Mouse (Mus musculus): ENCODE measurements around the gene Camta1. TPM values are rescaled to one million over a fixed set of nuclear protein-coding genes. Genes with fewer than 3 reads are reported as not detected.
A peak's percentile ranks its signal among the peaks of the same experiment; 100 is the strongest.
"Not testable (repeated sequence)": the region's sequence is repeated elsewhere in the genome, so short reads cannot be mapped to it uniquely, and the experiment has no call there.

The Camta1 gene
- polyA plus RNA-seq, 1 experiment: 13.4 TPM

- H3K27me3 ChIP-seq (replicated peaks): peaks cover 4% of the 10 kb centered on the region
- H3K4me1 ChIP-seq: peaks cover 21% of the 10 kb centered on the region
- no peak overlapping the region for H3K4me3 ChIP-seq (replicated peaks)
- no peaks in the 10 kb centered on the region for H3K36me3 ChIP-seq (replicated peaks; ENCODE audit: low read length)
- TF ChIP-seq FLI1 (IDR thresholded peaks at IDR 0.05; ENCODE audit: low read length) (no peak), GATA1 (IDR thresholded peaks at IDR 0.05; ENCODE audit: borderline replicate concordance, low read length) (no peak)
- peaks cover 3% of the 10 kb centered on the region; the same call in 1 of the 2 replicates for H3K9me3 ChIP-seq
These were observed 940.5 kb downstream of the Camta1 start for GRCm38 (mm10) chr4:150921206-150921605.

- TF ChIP-seq GATA1 (IDR thresholded peaks at IDR 0.05; ENCODE audit: borderline replicate concordance, low read length) (no peak), FLI1 (IDR thresholded peaks at IDR 0.05; ENCODE audit: low read length) (no peak)
- Histone ChIP-seq H3K36me3 (replicated peaks; ENCODE audit: low read length) (no peaks in the 10 kb centered on the region), H3K4me1 (peaks cover 29% of the 10 kb centered on the region), H3K4me3 (replicated peaks) (no peak overlapping the region), H3K9me3 (peaks cover 3% of the 10 kb centered on the region; the same call in 1 of the 2 replicates), H3K27me3 (replicated peaks) (peaks cover 2% of the 10 kb centered on the region)
These were observed 944.2 kb downstream of the Camta1 start for GRCm38 (mm10) chr4:150917336-150918027.

- H3K4me1 ChIP-seq: peaks cover 43% of the 10 kb centered on the region
- no peaks in the 10 kb centered on the region for H3K27me3 ChIP-seq (replicated peaks)
- TF ChIP-seq FLI1 (IDR thresholded peaks at IDR 0.05; ENCODE audit: low read length) (no peak), GATA1 (IDR thresholded peaks at IDR 0.05; ENCODE audit: borderline replicate concordance, low read length) (no peak)
- peak overlapping the region; percentile 96 for H3K4me3 ChIP-seq (replicated peaks)
- H3K36me3 ChIP-seq (replicated peaks; ENCODE audit: low read length): no peaks in the 10 kb centered on the region
- H3K9me3 ChIP-seq: no peaks in the 10 kb centered on the region
These were observed 946.3 kb downstream of the Camta1 start for GRCm38 (mm10) chr4:150915181-150915906.

- H3K4me3 ChIP-seq (replicated peaks): peak within 1 kb of the TSS; percentile 96
- H3K4me1 ChIP-seq: peaks cover 49% of the 10 kb centered on the region
- TF ChIP-seq GATA1 (IDR thresholded peaks at IDR 0.05; ENCODE audit: borderline replicate concordance, low read length): no peak
- TF ChIP-seq FLI1 (IDR thresholded peaks at IDR 0.05; ENCODE audit: low read length): peak; percentile 86; the same call in 1 of the 2 replicates
- H3K9me3 ChIP-seq: no peaks in the 10 kb centered on the region
- H3K27me3 ChIP-seq (replicated peaks): no peaks in the 10 kb centered on the region
- no peaks in the 10 kb centered on the region for H3K36me3 ChIP-seq (replicated peaks; ENCODE audit: low read length)
These were observed 947.4 kb downstream of the Camta1 start, which contains the start of the genes Park7 and Tnfrsf9 for GRCm38 (mm10) chr4:150914290-150914733. Gene Park7 (minus strand): TSS chr4:150914437. Gene Tnfrsf9 (plus strand): TSS chr4:150914562.

GRCm38 (mm10) chr4:150913743-150914142 lies 947.9 kb downstream of the Camta1 start:
- H3K9me3 ChIP-seq: no peaks in the 10 kb centered on the region
- H3K4me1 ChIP-seq: peaks cover 53% of the 10 kb centered on the region
- H3K4me3 ChIP-seq (replicated peaks): peak overlapping the region; percentile 96
- H3K36me3 ChIP-seq (replicated peaks; ENCODE audit: low read length): no peaks in the 10 kb centered on the region
- no peak for TF ChIP-seq GATA1 (IDR thresholded peaks at IDR 0.05; ENCODE audit: borderline replicate concordance, low read length)
- no peak for TF ChIP-seq FLI1 (IDR thresholded peaks at IDR 0.05; ENCODE audit: low read length)
- H3K27me3 ChIP-seq (replicated peaks): no peaks in the 10 kb centered on the region

GRCm38 (mm10) chr4:150910164-150910951 lies 951.3 kb downstream of the Camta1 start:
- Histone ChIP-seq H3K4me3 (replicated peaks) (peak overlapping the region; percentile 97), H3K4me1 (peaks cover 69% of the 10 kb centered on the region), H3K9me3 (no peaks in the 10 kb centered on the region), H3K36me3 (replicated peaks; ENCODE audit: low read length) (peaks cover 25% of the 10 kb centered on the region), H3K27me3 (replicated peaks) (no peaks in the 10 kb centered on the region)
- TF ChIP-seq GATA1 (IDR thresholded peaks at IDR 0.05; ENCODE audit: borderline replicate concordance, low read length) (no peak), FLI1 (IDR thresholded peaks at IDR 0.05; ENCODE audit: low read length) (no peak)

- peaks cover 68% of the 10 kb centered on the region for H3K4me1 ChIP-seq
- TF ChIP-seq GATA1 (IDR thresholded peaks at IDR 0.05; ENCODE audit: borderline replicate concordance, low read length) (no peak), FLI1 (IDR thresholded peaks at IDR 0.05; ENCODE audit: low read length) (no peak)
- no peaks in the 10 kb centered on the region for H3K9me3 ChIP-seq
- H3K4me3 ChIP-seq (replicated peaks): peak overlapping the region; percentile 97
- H3K27me3 ChIP-seq (replicated peaks): no peaks in the 10 kb centered on the region
- H3K36me3 ChIP-seq (replicated peaks; ENCODE audit: low read length): peaks cover 31% of the 10 kb centered on the region
These were observed 952.1 kb downstream of the Camta1 start for GRCm38 (mm10) chr4:150909451-150910156.

- H3K27me3 ChIP-seq (replicated peaks); H3K9me3 ChIP-seq: not testable (repeated sequence)
- peaks cover 39% of the 10 kb centered on the region for H3K36me3 ChIP-seq (replicated peaks; ENCODE audit: low read length)
- H3K4me3 ChIP-seq (replicated peaks): peak overlapping the region; percentile 62
- H3K4me1 ChIP-seq: peaks cover 70% of the 10 kb centered on the region
These were observed 953.2 kb downstream of the Camta1 start for GRCm38 (mm10) chr4:150908512-150908911.

GRCm38 (mm10) chr4:150907099-150907498 lies 954.6 kb downstream of the Camta1 start:
- Histone ChIP-seq H3K27me3 (replicated peaks) (no peaks in the 10 kb centered on the region), H3K4me1 (peaks cover 59% of the 10 kb centered on the region), H3K36me3 (replicated peaks; ENCODE audit: low read length) (peaks cover 53% of the 10 kb centered on the region), H3K9me3 (no peaks in the 10 kb centered on the region), H3K4me3 (replicated peaks) (no peak overlapping the region)
- no peak for TF ChIP-seq FLI1 (IDR thresholded peaks at IDR 0.05; ENCODE audit: low read length)
- TF ChIP-seq GATA1 (IDR thresholded peaks at IDR 0.05; ENCODE audit: borderline replicate concordance, low read length): no peak
